Mouse (Mus musculus): ENCODE results near the gene Hebp2.
A peak's percentile ranks its signal among the peaks of the same experiment; 100 is the strongest.

GRCm38 (mm10) chr10:18545813-18546235 is at the start of gene Hebp2:
- TF ChIP-seq EP300 (optimal IDR thresholded peaks at IDR 0.05) = peak; percentile 75
- TF ChIP-seq CTCF (IDR thresholded peaks at IDR 0.05; ENCODE audit: low read depth) = peak; percentile 83

Measured in stomach, postnatal 0 days (tissue).